Mouse (Mus musculus) hindbrain, embryonic 14.5 days (tissue): ENCODE results near the gene Lpar3. TPM values are rescaled to one million over a fixed set of nuclear protein-coding genes. Genes with fewer than 3 reads are reported as not detected.

Experiments used
- ATAC-seq: fragments of 200-750 bp; cut with Nextera tagmentation; 2 replicates; pipeline ENCODE4 v1.8.0; 2017; ENCODE audit warnings: moderate number of reproducible peaks, mild to moderate bottlenecking, moderate TSS enrichment, moderate library complexity; ENCODE audit not compliant: low FRiP score
- DNase-seq: peaks from one replicate; pipeline ENCODE4 v3.0.0-alpha.2; 2015; ENCODE audit warnings: low spot score
- H3K27ac ChIP-seq: fragments of 300-500 bp; sonication (generic); 2 replicates; pipeline ENCODE4 v1.5.1; 2014; ENCODE audit warnings: mild to moderate bottlenecking, moderate library complexity
- H3K27me3 ChIP-seq: fragments of 300-500 bp; sonication (generic); 2 replicates; pipeline ENCODE4 v1.6.1; 2014; ENCODE audit warnings: mild to moderate bottlenecking, low read length, mixed read lengths; ENCODE audit not compliant: control insufficient read depth, insufficient read depth
- H3K36me3 ChIP-seq: fragments of 300-500 bp; sonication (generic); replicated peaks from 2 replicates; pipeline ENCODE4 v1.6.1; 2014; ENCODE audit not compliant: control insufficient read depth, insufficient read depth
- H3K4me1 ChIP-seq: fragments of 300-500 bp; sonication (generic); replicated peaks from 2 replicates; pipeline ENCODE4 v1.6.1; 2014; ENCODE audit warnings: antibody characterized with exemption, low read length, mixed read lengths; ENCODE audit not compliant: control insufficient read depth, insufficient read depth
- H3K4me2 ChIP-seq: fragments of 300-500 bp; sonication (generic); replicated peaks from 2 replicates; pipeline ENCODE4 v1.6.1; 2014; ENCODE audit warnings: mild to moderate bottlenecking, moderate library complexity
- H3K4me3 ChIP-seq: fragments of 300-500 bp; sonication (generic); replicated peaks from 2 replicates; pipeline ENCODE4 v1.5.1; 2014; ENCODE audit warnings: mild to moderate bottlenecking, low read length
- H3K9ac ChIP-seq: fragments of 300-500 bp; sonication (generic); 2 replicates; pipeline ENCODE4 v1.6.1; 2014
- H3K9me3 ChIP-seq: fragments of 300-500 bp; sonication (generic); 2 replicates; pipeline ENCODE4 v1.6.1; 2016; ENCODE audit warnings: low read length; ENCODE audit not compliant: control insufficient read depth
- WGBS: fragments of 180-500 bp; shearing (Covaris S2); extraction: QIAGEN DNeasy Blood & Tissue Kit; methylation state at CpG from one replicate; pipeline ENCODE4 v1.1.7; 2014; 5-methylcytosine and 5-hydroxymethylcytosine counted together
- polyA plus RNA-seq: library from polyadenylated mRNA; unstranded; fragments of >200 nt; fragmentation: Nextera tagmentation; extraction: Ambion mirVana; gene quantifications from 2 replicates; pipeline ENCODE4 v1.2.1, GENCODE M21; 2014

Lpar3 gene
- polyA plus RNA-seq, 1 experiment from 2014 or later = 0.37 TPM

GRCm38 (mm10) chr3:146264146-146264545 is 43.4 kb downstream of the Lpar3 start:
- H3K4me2 ChIP-seq = no peak overlapping the region
- 0 out of 2 replicates have a peak, but pooled peaks cover 3% of the 10 kb centered on the region for H3K4me1 ChIP-seq
- no peaks in the 10 kb centered on the region for H3K27me3 ChIP-seq
- H3K9ac ChIP-seq = no peak overlapping the region
- 87% methylated on average over 10 of the region's 10 CpGs for WGBS
- H3K27ac ChIP-seq = no peak overlapping the region
- no peak for ATAC-seq
- H3K9me3 ChIP-seq = no peaks in the 10 kb centered on the region
- DNase-seq = no peak
- H3K36me3 ChIP-seq = no peaks in the 10 kb centered on the region
- no peak overlapping the region for H3K4me3 ChIP-seq

DNA sequence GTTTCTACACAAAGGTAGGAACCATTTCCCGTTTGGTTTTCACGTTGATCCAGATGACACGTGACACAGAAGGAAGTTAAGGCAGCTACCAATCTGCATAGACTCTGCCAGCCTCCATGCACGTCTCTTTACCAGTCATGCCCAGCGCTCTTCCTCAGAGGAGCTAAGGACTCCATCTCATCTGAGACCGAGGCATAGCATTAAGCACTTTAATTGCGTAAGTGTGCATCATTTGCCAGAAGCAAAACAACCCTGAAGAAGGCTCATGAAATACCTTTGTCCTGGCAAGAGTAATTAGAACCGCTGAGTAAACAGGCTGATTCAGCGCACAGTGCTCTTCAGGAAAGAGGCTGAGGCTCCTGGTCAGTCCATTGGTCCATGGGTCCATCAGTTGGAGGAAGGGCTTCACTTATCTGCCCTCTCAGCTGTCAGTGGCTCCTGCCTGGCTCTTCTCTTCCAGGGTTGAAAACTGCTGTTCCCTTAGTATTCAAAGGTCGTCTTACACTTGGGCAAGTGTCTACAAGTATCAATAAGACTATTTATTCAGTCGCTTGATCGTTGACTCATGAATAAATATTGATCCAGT is 44.9 kb downstream of the Lpar3 start:
- 83% methylated on average over 12 of the region's 12 CpGs for WGBS
- Histone ChIP-seq H3K9ac (no peak overlapping the region), H3K27me3 (no peaks in the 10 kb centered on the region), H3K36me3 (no peaks in the 10 kb centered on the region), H3K4me1 (0 out of 2 replicates have a peak, but pooled peaks cover 3% of the 10 kb centered on the region), H3K4me3 (no peak overlapping the region), H3K4me2 (no peak overlapping the region), H3K27ac (no peak overlapping the region), H3K9me3 (no peaks in the 10 kb centered on the region)
- ATAC-seq = no peak
- DNase-seq = no peak

GRCm38 (mm10) chr3:146268024-146268801 is 47.5 kb downstream of the Lpar3 start:
- no peak overlapping the region for H3K27ac ChIP-seq
- 71% methylated on average over 14 of the region's 14 CpGs for WGBS
- H3K36me3 ChIP-seq = no peaks in the 10 kb centered on the region
- H3K9me3 ChIP-seq = no peaks in the 10 kb centered on the region
- DNase-seq (peak; percentile 46), ATAC-seq (peak; percentile 86)
- H3K9ac ChIP-seq = no peak overlapping the region
- H3K4me2 ChIP-seq = peak overlapping the region; percentile 18; the same call in 1 of the 2 replicates
- no peak overlapping the region for H3K4me3 ChIP-seq
- H3K4me1 ChIP-seq = 0 out of 2 replicates have a peak, but pooled peaks cover 3% of the 10 kb centered on the region
- no peaks in the 10 kb centered on the region for H3K27me3 ChIP-seq

DNA sequence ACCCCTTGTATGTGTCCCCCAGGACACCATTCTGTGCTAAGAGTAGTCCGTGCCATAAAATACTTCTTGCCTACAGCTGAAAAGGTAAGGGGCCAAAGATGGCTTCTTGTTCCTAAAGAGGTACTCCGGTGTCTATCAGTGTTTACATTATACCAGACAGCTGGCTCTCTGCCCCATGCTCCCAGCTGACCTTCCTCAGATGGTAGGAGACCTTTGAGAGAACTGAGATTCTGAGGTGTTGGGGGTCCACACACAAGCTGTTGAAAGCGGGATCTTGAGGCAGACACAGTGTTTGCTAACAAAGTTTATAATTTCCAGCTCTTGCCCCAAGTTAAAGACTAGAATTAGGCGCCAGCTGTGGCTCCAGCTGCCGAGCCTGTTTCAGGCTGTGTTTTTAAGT is 53.7 kb downstream of the Lpar3 start:
- Histone ChIP-seq H3K27ac (no peak overlapping the region), H3K4me2 (no peak overlapping the region), H3K4me1 (no peaks in the 10 kb centered on the region), H3K36me3 (no peaks in the 10 kb centered on the region), H3K9me3 (no peaks in the 10 kb centered on the region), H3K4me3 (no peak overlapping the region), H3K27me3 (no peaks in the 10 kb centered on the region), H3K9ac (no peak overlapping the region)
- 81% methylated on average over 5 of the region's 5 CpGs for WGBS
- ATAC-seq (no peak), DNase-seq (no peak)

GRCm38 (mm10) chr3:146275360-146276025 is 54.7 kb downstream of the Lpar3 start:
- WGBS = 85% methylated on average over 11 of the region's 11 CpGs
- ATAC-seq (no peak), DNase-seq (no peak)
- no peak overlapping the region for H3K4me2 ChIP-seq
- H3K27ac ChIP-seq = no peak overlapping the region
- no peak overlapping the region for H3K9ac ChIP-seq
- no peaks in the 10 kb centered on the region for H3K9me3 ChIP-seq
- H3K4me1 ChIP-seq = no peaks in the 10 kb centered on the region
- H3K36me3 ChIP-seq = no peaks in the 10 kb centered on the region
- no peaks in the 10 kb centered on the region for H3K27me3 ChIP-seq
- no peak overlapping the region for H3K4me3 ChIP-seq

- no peak overlapping the region for H3K4me2 ChIP-seq
- DNase-seq = no peak
- H3K27me3 ChIP-seq = no peaks in the 10 kb centered on the region
- H3K9me3 ChIP-seq = no peaks in the 10 kb centered on the region
- WGBS = 50% methylated on average over 4 of the region's 4 CpGs
- ATAC-seq = no peak
- H3K36me3 ChIP-seq = no peaks in the 10 kb centered on the region
- H3K27ac ChIP-seq = no peak overlapping the region
- no peaks in the 10 kb centered on the region for H3K4me1 ChIP-seq
- H3K9ac ChIP-seq = no peak overlapping the region
- no peak overlapping the region for H3K4me3 ChIP-seq
Observed at GRCm38 (mm10) chr3:146276026-146276409, 55.3 kb downstream of the Lpar3 start.

DNA sequence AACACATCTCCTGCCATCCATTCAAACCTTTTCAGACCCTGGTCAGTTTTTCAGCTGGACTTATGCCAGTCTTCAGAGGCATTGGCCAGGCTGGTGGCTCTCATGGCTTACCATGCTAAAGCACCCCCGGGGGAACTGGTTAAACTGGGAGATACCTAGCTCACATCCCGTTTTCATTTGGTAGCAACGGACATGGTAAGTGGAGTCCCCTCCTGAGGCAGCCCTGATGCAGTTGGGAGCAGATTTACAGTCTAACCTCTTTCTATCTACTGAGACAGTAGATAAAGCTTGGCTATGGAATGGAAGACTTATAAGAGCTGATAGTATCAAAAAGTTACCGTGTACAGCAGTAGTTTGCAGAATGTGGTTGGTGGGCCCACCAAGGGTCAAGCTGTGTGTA is 56.2 kb downstream of the Lpar3 start:
- WGBS = 94% methylated on average over 4 of the region's 4 CpGs

DNA sequence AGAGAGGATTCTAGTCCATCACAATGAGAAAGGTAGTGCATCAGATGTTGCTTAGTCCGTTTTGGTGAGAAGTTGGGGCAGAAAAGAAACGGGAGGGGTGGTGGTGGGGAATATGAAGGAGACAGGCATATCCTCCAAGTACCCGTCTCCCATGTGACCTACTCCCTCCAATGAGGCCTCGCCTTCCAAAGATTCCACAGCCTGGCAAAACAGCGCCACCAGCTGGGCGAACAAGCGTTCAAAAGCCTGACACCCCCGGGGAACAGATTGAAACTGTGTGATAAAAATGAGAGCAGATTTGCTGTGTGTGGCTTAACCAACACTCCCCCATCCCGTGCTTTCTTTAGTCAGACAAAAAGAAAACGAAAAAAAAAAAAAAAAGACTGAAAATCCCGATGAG is 56.7 kb downstream of the Lpar3 start:
- H3K4me3 ChIP-seq = no peak overlapping the region
- no peak overlapping the region for H3K4me2 ChIP-seq
- no peaks in the 10 kb centered on the region for H3K4me1 ChIP-seq
- H3K9me3 ChIP-seq = no peaks in the 10 kb centered on the region
- 84% methylated on average over 11 of the region's 11 CpGs for WGBS
- no peaks in the 10 kb centered on the region for H3K36me3 ChIP-seq
- ATAC-seq (no peak), DNase-seq (no peak)
- no peaks in the 10 kb centered on the region for H3K27me3 ChIP-seq
- H3K27ac ChIP-seq = no peak overlapping the region
- no peak overlapping the region for H3K9ac ChIP-seq

More for the DNA sequence above, 56.2 kb downstream of the Lpar3 start:
- Histone ChIP-seq H3K4me2 (no peak overlapping the region), H3K36me3 (no peaks in the 10 kb centered on the region), H3K9ac (no peak overlapping the region), H3K9me3 (no peaks in the 10 kb centered on the region), H3K27me3 (no peaks in the 10 kb centered on the region), H3K4me3 (no peak overlapping the region), H3K4me1 (no peaks in the 10 kb centered on the region), H3K27ac (no peak overlapping the region)
- ATAC-seq = no peak
- DNase-seq = no peak
